Mouse (Mus musculus): ENCODE measurements around the gene 1700008O03Rik.

GRCm38 (mm10) chr7:44310285-44310877 is 75.2 kb downstream of the 1700008O03Rik start:
- TF ChIP-seq POLR2A (IDR thresholded peaks at IDR 0.05; ENCODE audit: control insufficient read depth in 1 of 2, insufficient read depth in 1 of 2, low read depth in 1 of 2, low read length in 2 of 2, poor library complexity in 1 of 2) (no peak), TCF12 (IDR thresholded peaks at IDR 0.05; ENCODE audit: low read depth, low read length) (no peak), USF2 (IDR thresholded peaks at IDR 0.05; ENCODE audit: borderline replicate concordance in 1 of 2, insufficient read depth in 1 of 2, low read depth in 1 of 2, low read length in 2 of 2) (no peak), JUND (IDR thresholded peaks at IDR 0.05; ENCODE audit: low read depth, low read length) (no peak), CTCF (IDR thresholded peaks at IDR 0.05 in 2 of 3, conservative IDR thresholded peaks at IDR 0.05 in 1 of 3; ENCODE audit: control insufficient read depth in 1 of 3, insufficient read depth in 1 of 3, low read depth in 2 of 3, low read length in 3 of 3, poor library complexity in 1 of 3, severe bottlenecking in 1 of 3) (no peak), TAL1 (IDR thresholded peaks at IDR 0.05; ENCODE audit: low read length) (no peak), EP300 (IDR thresholded peaks at IDR 0.05; ENCODE audit: low read depth in 1 of 2, low read length in 2 of 2) (no peak), ELF1 (IDR thresholded peaks at IDR 0.05; ENCODE audit: low read depth, low read length) (no peak), CHD2 (IDR thresholded peaks at IDR 0.05; ENCODE audit: low read length) (no peak), ZNF384 (IDR thresholded peaks at IDR 0.05; ENCODE audit: low read depth, low read length) (no peak)
